Mouse (Mus musculus): ENCODE results near the gene Plekha7. TPM values are rescaled to one million over a fixed set of nuclear protein-coding genes. Genes with fewer than 3 reads are reported as not detected.

The Plekha7 gene
- total and polyA plus RNA-seq, 2 experiments from 2014 or later: 19.4 to 40.4 TPM

DNA sequence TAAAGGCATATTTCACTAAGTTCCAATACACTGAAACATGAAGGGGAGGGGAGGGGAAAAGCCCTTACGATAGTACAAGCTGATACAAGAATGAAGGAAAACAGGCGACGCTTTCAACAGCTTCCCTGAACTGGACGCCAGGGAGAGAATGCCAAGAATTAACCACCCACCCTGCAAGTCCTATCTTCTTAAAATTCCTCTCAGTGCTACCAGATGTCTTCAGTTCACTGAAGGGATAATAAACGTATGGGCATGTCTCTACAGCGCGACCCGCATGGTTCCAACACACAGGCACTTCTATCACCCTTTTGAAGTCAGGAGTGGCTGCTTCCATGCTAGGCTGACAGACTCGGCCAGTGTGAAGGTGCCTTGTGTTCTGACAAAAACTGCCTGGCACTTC, 118.5 kb downstream of the Plekha7 start:
- H3K9ac ChIP-seq (replicated peaks; ENCODE audit: low read depth, low read length): no peak overlapping the region
- no peak for DNase-seq (ENCODE audit: low spot score)

GRCm38 (mm10) chr7:116188391-116188790, 119.8 kb downstream of the Plekha7 start:
- no peak overlapping the region for H3K9ac ChIP-seq (replicated peaks; ENCODE audit: low read depth, low read length)
- no peak for DNase-seq (ENCODE audit: low spot score)
- no peak overlapping the region for H3K4me3 ChIP-seq (ENCODE audit: low read depth, low read length)
- H3K27ac ChIP-seq (ENCODE audit: low read depth): no peak overlapping the region
- no peaks in the 10 kb centered on the region for H3K9me3 ChIP-seq (replicated peaks; ENCODE audit: control insufficient read depth, low read length)
- H3K4me1 ChIP-seq (ENCODE audit: control insufficient read depth, insufficient read depth): peaks cover 43% of the 10 kb centered on the region
- H3K36me3 ChIP-seq (replicated peaks; ENCODE audit: control insufficient read depth, insufficient read depth, low read length): no peaks in the 10 kb centered on the region
- TF ChIP-seq CTCF (IDR thresholded peaks at IDR 0.05; ENCODE audit: low read depth) (no peak), EP300 (IDR thresholded peaks at IDR 0.05; ENCODE audit: low read depth) (no peak)
- H3K4me2 ChIP-seq (ENCODE audit: low read depth, low read length): no peak overlapping the region
- WGBS: 79% methylated on average over 5 of the region's 5 CpGs
- no peaks in the 10 kb centered on the region for H3K27me3 ChIP-seq (ENCODE audit: control insufficient read depth, insufficient read depth, low read length)
- no peak for ATAC-seq (ENCODE audit: insufficient read depth, low read depth)

More for the DNA sequence above, 118.5 kb downstream of the Plekha7 start:
- TF ChIP-seq EP300 (IDR thresholded peaks at IDR 0.05; ENCODE audit: low read depth) (no peak), CTCF (IDR thresholded peaks at IDR 0.05; ENCODE audit: low read depth) (no peak)
- Histone ChIP-seq H3K4me2 (ENCODE audit: low read depth, low read length) (no peak overlapping the region), H3K4me3 (ENCODE audit: low read depth, low read length) (no peak overlapping the region), H3K4me1 (ENCODE audit: control insufficient read depth, insufficient read depth) (peaks cover 56% of the 10 kb centered on the region), H3K9me3 (replicated peaks; ENCODE audit: control insufficient read depth, low read length) (no peaks in the 10 kb centered on the region), H3K27me3 (ENCODE audit: control insufficient read depth, insufficient read depth, low read length) (no peaks in the 10 kb centered on the region), H3K27ac (ENCODE audit: low read depth) (peak overlapping the region; percentile 65), H3K36me3 (replicated peaks; ENCODE audit: control insufficient read depth, insufficient read depth, low read length) (no peaks in the 10 kb centered on the region)
- WGBS: 16% methylated on average over 9 of the region's 9 CpGs
- 0 out of 2 replicates have a peak, but pooled peaks have one; percentile 26 for ATAC-seq (ENCODE audit: insufficient read depth, low read depth)

DNA sequence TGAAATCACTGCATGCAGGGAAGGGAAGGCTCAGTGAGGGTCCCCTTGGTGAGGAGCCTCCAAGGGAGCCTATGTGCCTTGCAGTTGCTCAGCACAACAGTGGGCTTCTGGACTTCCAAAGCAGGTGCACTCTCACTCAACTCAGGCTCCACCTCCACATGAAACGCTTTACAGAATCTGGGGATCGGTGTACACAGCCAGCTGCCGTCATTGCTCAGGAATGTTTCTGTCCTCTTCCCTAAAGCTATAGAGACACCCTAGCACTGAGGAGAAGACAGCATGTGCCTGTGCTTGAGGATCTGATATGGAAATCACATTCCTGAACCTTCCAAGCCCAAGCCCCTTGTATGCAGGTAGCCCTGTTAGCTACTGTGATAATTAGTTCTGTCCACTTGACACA, 120.7 kb downstream of the Plekha7 start:
- Histone ChIP-seq H3K9me3 (replicated peaks; ENCODE audit: control insufficient read depth, low read length) (no peaks in the 10 kb centered on the region), H3K36me3 (replicated peaks; ENCODE audit: control insufficient read depth, insufficient read depth, low read length) (no peaks in the 10 kb centered on the region), H3K27me3 (ENCODE audit: control insufficient read depth, insufficient read depth, low read length) (no peaks in the 10 kb centered on the region), H3K4me1 (ENCODE audit: control insufficient read depth, insufficient read depth) (peaks cover 47% of the 10 kb centered on the region), H3K4me2 (ENCODE audit: low read depth, low read length) (no peak overlapping the region), H3K9ac (replicated peaks; ENCODE audit: low read depth, low read length) (no peak overlapping the region), H3K4me3 (ENCODE audit: low read depth, low read length) (no peak overlapping the region), H3K27ac (ENCODE audit: low read depth) (peak overlapping the region; percentile 19; the same call in 1 of the 2 replicates)
- no peak for TF ChIP-seq CTCF (IDR thresholded peaks at IDR 0.05; ENCODE audit: low read depth)
- no peak for TF ChIP-seq EP300 (IDR thresholded peaks at IDR 0.05; ENCODE audit: low read depth)
- ATAC-seq (ENCODE audit: insufficient read depth, low read depth) (no peak), DNase-seq (ENCODE audit: low spot score) (no peak)
- whole genome bisulfite sequencing: 26% methylated on average over 3 of the region's 3 CpGs

GRCm38 (mm10) chr7:116186847-116187246, 121.3 kb downstream of the Plekha7 start:
- ATAC-seq (ENCODE audit: insufficient read depth, low read depth): no peak
- H3K4me1 ChIP-seq (ENCODE audit: control insufficient read depth, insufficient read depth): peaks cover 49% of the 10 kb centered on the region
- H3K9ac ChIP-seq (replicated peaks; ENCODE audit: low read depth, low read length): no peak overlapping the region
- no peaks in the 10 kb centered on the region for H3K36me3 ChIP-seq (replicated peaks; ENCODE audit: control insufficient read depth, insufficient read depth, low read length)
- WGBS: 62% methylated on average over 1 of the region's 1 CpGs
- H3K27ac ChIP-seq (ENCODE audit: low read depth): peak overlapping the region; percentile 57; the same call in 1 of the 2 replicates
- H3K27me3 ChIP-seq (ENCODE audit: control insufficient read depth, insufficient read depth, low read length): no peaks in the 10 kb centered on the region
- TF ChIP-seq EP300 (IDR thresholded peaks at IDR 0.05; ENCODE audit: low read depth): no peak
- no peak for TF ChIP-seq CTCF (IDR thresholded peaks at IDR 0.05; ENCODE audit: low read depth)
- no peaks in the 10 kb centered on the region for H3K9me3 ChIP-seq (replicated peaks; ENCODE audit: control insufficient read depth, low read length)
- H3K4me3 ChIP-seq (ENCODE audit: low read depth, low read length): no peak overlapping the region
- no peak for DNase-seq (ENCODE audit: low spot score)
- H3K4me2 ChIP-seq (ENCODE audit: low read depth, low read length): no peak overlapping the region

DNA sequence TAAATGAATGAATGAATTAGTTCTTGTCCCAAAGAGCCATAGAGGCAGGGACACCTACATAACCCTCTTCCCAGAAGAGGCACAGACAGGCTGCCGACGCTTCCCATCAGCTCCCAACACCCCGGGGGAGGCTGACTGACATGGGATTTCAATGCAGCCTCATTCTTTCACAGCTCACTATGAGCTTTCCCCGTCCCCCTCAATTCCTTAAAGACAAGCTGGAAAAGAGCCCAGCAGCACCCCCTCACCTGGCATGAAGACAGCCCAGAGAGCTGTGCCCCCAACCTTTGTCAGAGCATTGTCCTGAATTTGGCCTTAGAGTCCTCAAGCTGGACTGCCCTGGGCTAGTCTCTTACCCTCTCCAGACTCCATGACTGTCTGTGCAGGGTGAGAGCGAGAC, 122.0 kb downstream of the Plekha7 start:
- H3K4me1 ChIP-seq (ENCODE audit: control insufficient read depth, insufficient read depth): peaks cover 49% of the 10 kb centered on the region
- no peaks in the 10 kb centered on the region for H3K36me3 ChIP-seq (replicated peaks; ENCODE audit: control insufficient read depth, insufficient read depth, low read length)
- H3K4me3 ChIP-seq (ENCODE audit: low read depth, low read length): no peak overlapping the region
- DNase-seq (ENCODE audit: low spot score): no peak
- H3K27me3 ChIP-seq (ENCODE audit: control insufficient read depth, insufficient read depth, low read length): no peaks in the 10 kb centered on the region
- peak overlapping the region; percentile 57 for H3K27ac ChIP-seq (ENCODE audit: low read depth)
- 0 out of 2 replicates have a peak overlapping the region, but pooled peaks have one; percentile 8 for H3K9ac ChIP-seq (replicated peaks; ENCODE audit: low read depth, low read length)
- H3K9me3 ChIP-seq (replicated peaks; ENCODE audit: control insufficient read depth, low read length): no peaks in the 10 kb centered on the region
- no peak overlapping the region for H3K4me2 ChIP-seq (ENCODE audit: low read depth, low read length)
- TF ChIP-seq CTCF (IDR thresholded peaks at IDR 0.05; ENCODE audit: low read depth) (no peak), EP300 (IDR thresholded peaks at IDR 0.05; ENCODE audit: low read depth) (no peak)
- ATAC-seq (ENCODE audit: insufficient read depth, low read depth): no peak
- whole genome bisulfite sequencing: 42% methylated on average over 5 of the region's 5 CpGs

Measured in heart, postnatal 0 days (tissue).